Mouse (Mus musculus) CH12.LX (cell line): ENCODE measurements around the gene Frmd4a. TPM values are rescaled to one million over a fixed set of nuclear protein-coding genes. Genes with fewer than 3 reads are reported as not detected.
"Not testable (repeated sequence)": the region's sequence is repeated elsewhere in the genome, so short reads cannot be mapped to it uniquely, and the experiment has no call there.

ENCODE experiments used
- DNase-seq: peaks from one replicate; pipeline ENCODE4 v3.0.0-alpha.2; 2013; ENCODE audit errors: extremely low read depth
- H3K27ac ChIP-seq: 2 replicates; pipeline ENCODE4 v1.5.1; 2012; ENCODE audit warnings: low read depth, mild to moderate bottlenecking, control low read depth, moderate library complexity; ENCODE audit not compliant: insufficient read depth
- H3K27me3 ChIP-seq: replicated peaks from 2 replicates; pipeline ENCODE3; 2012; ENCODE audit warnings: inconsistent platforms
- H3K36me3 ChIP-seq, 2 experiments: replicated peaks in 1 of 2; 2 replicates each; pipeline versions ENCODE3 to v1.6.1; 2012; ENCODE audit warnings: inconsistent platforms in 1 of 2, low read length in 1 of 2, mild to moderate bottlenecking in 1 of 2, mixed read lengths in 1 of 2, moderate library complexity in 1 of 2; ENCODE audit not compliant: control insufficient read depth in 1 of 2, insufficient read depth in 1 of 2
- H3K4me1 ChIP-seq, 2 experiments: 2 replicates each; pipeline ENCODE4 v1.6.1; 2012; ENCODE audit warnings: inconsistent platforms in 1 of 2, moderate library complexity in 1 of 2; ENCODE audit not compliant: insufficient read depth in 2 of 2, control insufficient read depth in 1 of 2
- H3K4me2 ChIP-seq: 2 replicates; pipeline ENCODE4 v1.6.1; 2012; ENCODE audit warnings: low read depth, mild to moderate bottlenecking, control low read depth; ENCODE audit not compliant: poor library complexity, insufficient read depth, severe bottlenecking
- H3K4me3 ChIP-seq, 3 experiments: fragments of 150-350 bp in 1 of 3; sonication (generic) in 1 of 3; replicated peaks in 1 of 3; 2 replicates each; pipeline versions ENCODE3 to v1.5.1; 2011 to 2012; ENCODE audit warnings: low read depth in 2 of 3, low read length in 2 of 3, mild to moderate bottlenecking in 2 of 3, moderate library complexity in 2 of 3, control low read depth in 1 of 3, improper control_type of control experiment in 1 of 3, inconsistent platforms in 1 of 3, mixed read lengths in 1 of 3; ENCODE audit not compliant: poor library complexity in 1 of 3
- H3K79me2 ChIP-seq: replicated peaks from 2 replicates; pipeline ENCODE4 v1.6.1; 2012; ENCODE audit warnings: mild to moderate bottlenecking, moderate library complexity; ENCODE audit not compliant: control insufficient read depth, poor library complexity, insufficient read depth, severe bottlenecking; ENCODE audit errors: extremely low read depth
- H3K9ac ChIP-seq: 2 replicates; pipeline ENCODE4 v1.6.1; 2012; ENCODE audit warnings: low read depth, mild to moderate bottlenecking, control low read depth, moderate library complexity; ENCODE audit not compliant: insufficient read depth
- H3K9me3 ChIP-seq: replicated peaks from 2 replicates; pipeline ENCODE3; 2012; ENCODE audit warnings: low read length, inconsistent platforms, mixed read lengths
- BHLHE40 ChIP-seq: IDR thresholded peaks from 2 replicates; pipeline ENCODE4 v1.6.1; 2011; ENCODE audit warnings: mild to moderate bottlenecking, low read depth, low read length, improper control_type of control experiment
- CHD2 ChIP-seq: IDR thresholded peaks from 2 replicates; pipeline ENCODE4 v1.6.1; 2011; ENCODE audit warnings: low read length, improper control_type of control experiment
- ELF1 ChIP-seq: IDR thresholded peaks from 2 replicates; pipeline ENCODE4 v1.6.1; 2014; ENCODE audit warnings: low read depth, mild to moderate bottlenecking, inconsistent platforms, low read length, improper control_type of control experiment
- EP300 ChIP-seq: IDR thresholded peaks from 2 replicates; pipeline ENCODE4 v1.6.1; 2011; ENCODE audit warnings: low read length, improper control_type of control experiment
- ETS1 ChIP-seq: conservative IDR thresholded peaks from 2 replicates; pipeline ENCODE4 v1.6.1; 2012; ENCODE audit warnings: low read depth, mild to moderate bottlenecking, inconsistent platforms, low read length, improper control_type of control experiment, moderate library complexity
- GABPA ChIP-seq: IDR thresholded peaks from 2 replicates; pipeline ENCODE4 v1.6.1; 2012; ENCODE audit warnings: low read depth, low read length, improper control_type of control experiment, inconsistent platforms; ENCODE audit not compliant: insufficient replicate concordance
- JUN ChIP-seq: IDR thresholded peaks from 2 replicates; pipeline ENCODE4 v1.6.1; 2011; ENCODE audit warnings: low read depth, mild to moderate bottlenecking, low read length, improper control_type of control experiment, moderate library complexity; ENCODE audit not compliant: insufficient read depth
- JUND ChIP-seq: conservative IDR thresholded peaks from 2 replicates; pipeline ENCODE4 v1.6.1; 2011; ENCODE audit warnings: low read depth, low read length, improper control_type of control experiment
- KAT2A ChIP-seq: IDR thresholded peaks from 2 replicates; pipeline ENCODE4 v1.6.1; 2012; ENCODE audit warnings: low read length, improper control_type of control experiment, inconsistent platforms; ENCODE audit not compliant: insufficient replicate concordance
- MAFK ChIP-seq: IDR thresholded peaks from 2 replicates; pipeline ENCODE4 v1.6.1; 2011; ENCODE audit warnings: low read length, improper control_type of control experiment; ENCODE audit not compliant: insufficient replicate concordance
- MYC ChIP-seq: IDR thresholded peaks from 2 replicates; pipeline ENCODE4 v1.6.1; 2011; ENCODE audit warnings: low read depth, mild to moderate bottlenecking, improper control_type of control experiment, low read length
- NELFE ChIP-seq: IDR thresholded peaks from 2 replicates; pipeline ENCODE4 v1.6.1; 2011; ENCODE audit warnings: low read depth, low read length, improper control_type of control experiment
- POLR2A ChIP-seq: IDR thresholded peaks from 2 replicates; pipeline ENCODE4 v1.6.1; 2011; ENCODE audit warnings: low read depth, mild to moderate bottlenecking, improper control_type of control experiment, low read length
- POLR2AphosphoS2 ChIP-seq: IDR thresholded peaks from 2 replicates; pipeline ENCODE4 v1.6.1; 2011; ENCODE audit warnings: low read depth, low read length, improper control_type of control experiment
- RAD21 ChIP-seq: IDR thresholded peaks from 2 replicates; pipeline ENCODE4 v1.6.1; 2011; ENCODE audit warnings: low read depth, mild to moderate bottlenecking, low read length, improper control_type of control experiment, moderate library complexity
- SIN3A ChIP-seq: IDR thresholded peaks from 2 replicates; pipeline ENCODE4 v1.6.1; 2012; ENCODE audit warnings: low read length, improper control_type of control experiment, inconsistent platforms
- SMC3 ChIP-seq: IDR thresholded peaks from 2 replicates; pipeline ENCODE4 v1.6.1; 2011; ENCODE audit warnings: low read depth, low read length, improper control_type of control experiment
- TBP ChIP-seq: conservative IDR thresholded peaks from 2 replicates; pipeline ENCODE4 v1.6.1; 2011; ENCODE audit warnings: low read depth, low read length, improper control_type of control experiment
- UBTF ChIP-seq: IDR thresholded peaks from 2 replicates; pipeline ENCODE4 v1.6.1; 2012; ENCODE audit warnings: low read depth, mild to moderate bottlenecking, inconsistent platforms, low read length, improper control_type of control experiment, moderate library complexity
- USF2 ChIP-seq: conservative IDR thresholded peaks from 2 replicates; pipeline ENCODE4 v1.6.1; 2011; ENCODE audit warnings: low read depth, low read length, improper control_type of control experiment
- ZC3H11A ChIP-seq: IDR thresholded peaks from 2 replicates; pipeline ENCODE4 v1.6.1; 2012; ENCODE audit warnings: low read depth, mild to moderate bottlenecking, inconsistent platforms, low read length, improper control_type of control experiment
- ZNF384 ChIP-seq: IDR thresholded peaks from 2 replicates; pipeline ENCODE4 v1.6.1; 2012; ENCODE audit warnings: low read depth, low read length, improper control_type of control experiment, inconsistent platforms
- dilution Hi-C: fragments of 300-500 bp; cut with MboI; formaldehyde crosslinking; loops from 2 replicates; pipeline ENCODE4 v1.14.3; 2020; ENCODE audit warnings: low sequenced_read_pairs; ENCODE audit not compliant: extremely low pct_unique_long_range_greater_than_20kb, extremely low pct_ligation_motif_present
- in situ Hi-C: fragments of 300-500 bp; cut with MboI; formaldehyde crosslinking; loops from 3 replicates; pipeline ENCODE4 v1.14.3; 2019; ENCODE audit warnings: low sequenced_read_pairs, low pct_ligation_motif_present, low pct_unique_long_range_greater_than_20kb, mixed read lengths
- polyA plus RNA-seq: library from polyadenylated mRNA; unstranded; fragments of >175 nt; gene quantifications from 2 replicates; pipeline ENCODE4 v1.2.1, GENCODE M21; 2012; ENCODE audit warnings: low read depth; ENCODE audit not compliant: insufficient read length
- total RNA-seq, 2 experiments: library from RNA; depleted of rRNA; stranded (reverse); fragments of 300-350 nt in 1 of 2; fragments of >200 nt in 1 of 2; gene quantifications; 2 replicates each; pipeline ENCODE4 v1.2.3; 2012 to 2014

Frmd4a gene
- total and polyA plus RNA-seq, 3 experiments: 0.13 to 2.0 (median 0.32) TPM

DNA sequence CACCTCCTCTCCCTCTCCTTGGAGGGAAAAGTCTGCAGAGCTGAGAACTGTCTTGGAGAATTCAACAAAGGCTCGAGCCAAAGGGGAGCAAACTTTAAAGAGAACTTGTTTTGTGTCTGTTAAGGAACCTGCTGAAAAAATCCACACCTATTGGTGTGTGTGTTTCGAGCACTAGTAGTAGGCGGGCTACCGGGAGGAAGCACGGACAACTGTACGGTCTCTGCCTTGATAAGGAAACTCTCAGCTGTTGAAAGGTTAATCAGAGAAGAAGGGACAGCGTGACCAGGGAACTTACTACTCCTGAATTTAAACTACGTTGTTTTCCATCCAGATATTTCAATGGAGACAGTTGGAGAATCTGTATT lies 542.3 kb downstream of the Frmd4a start:
- H3K9me3 ChIP-seq: no peaks in the 10 kb centered on the region
- peak overlapping the region; percentile 62 to 68 (median 64) for H3K4me3 ChIP-seq
- no peak for DNase-seq
- no peaks in the 10 kb centered on the region for H3K27me3 ChIP-seq
- H3K4me2 ChIP-seq: peak overlapping the region; percentile 64
- H3K36me3 ChIP-seq: no peaks in the 10 kb centered on the region
- H3K79me2 ChIP-seq: no peaks in the 10 kb centered on the region
- H3K27ac ChIP-seq: no peak overlapping the region
- H3K9ac ChIP-seq: peak overlapping the region; percentile 65; the same call in 1 of the 2 replicates
- in situ Hi-C loops (no loop called here), dilution Hi-C loops (no loop called here)
- TF ChIP-seq CHD2 (peak; percentile 19; the same call in 1 of the 2 replicates), USF2 (no peak), POLR2AphosphoS2 (no peak), RAD21 (no peak), ELF1 (no peak), JUND (no peak), MYC (no peak), UBTF (no peak)
- peaks cover 0 to 16% of the 10 kb centered on the region in 2 experiments; a peak in 2 of 4 replicates for H3K4me1 ChIP-seq

DNA sequence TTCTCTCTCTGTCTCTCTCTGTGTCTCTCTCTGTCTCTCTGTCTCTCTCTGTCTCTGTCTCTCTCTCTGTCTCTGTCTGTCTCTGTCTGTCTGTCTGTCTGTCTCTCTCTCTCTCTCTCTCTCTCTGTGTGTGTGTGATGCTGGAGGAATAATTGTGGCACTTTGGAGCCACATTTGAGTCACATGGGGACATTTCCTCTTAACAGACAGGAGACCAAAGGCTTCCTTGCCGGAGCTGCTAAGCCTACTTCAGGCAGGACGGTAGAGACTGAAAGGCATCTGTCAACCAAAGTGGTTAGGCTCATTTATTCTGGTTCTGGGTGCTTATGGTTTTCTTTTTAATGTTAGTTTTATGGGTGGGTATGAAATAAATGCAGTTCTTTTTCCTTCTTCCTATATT lies 543.0 kb downstream of the Frmd4a start:
- H3K27ac ChIP-seq, dilution Hi-C loops, in situ Hi-C loops, DNase-seq, H3K9me3 ChIP-seq, H3K36me3 ChIP-seq, H3K4me2 ChIP-seq, H3K27me3 ChIP-seq, H3K79me2 ChIP-seq, H3K9ac ChIP-seq, H3K4me3 ChIP-seq: not testable (repeated sequence)
- H3K4me1 ChIP-seq: peaks cover 0 to 16% of the 10 kb centered on the region in 2 experiments; a peak in 2 of 4 replicates

DNA sequence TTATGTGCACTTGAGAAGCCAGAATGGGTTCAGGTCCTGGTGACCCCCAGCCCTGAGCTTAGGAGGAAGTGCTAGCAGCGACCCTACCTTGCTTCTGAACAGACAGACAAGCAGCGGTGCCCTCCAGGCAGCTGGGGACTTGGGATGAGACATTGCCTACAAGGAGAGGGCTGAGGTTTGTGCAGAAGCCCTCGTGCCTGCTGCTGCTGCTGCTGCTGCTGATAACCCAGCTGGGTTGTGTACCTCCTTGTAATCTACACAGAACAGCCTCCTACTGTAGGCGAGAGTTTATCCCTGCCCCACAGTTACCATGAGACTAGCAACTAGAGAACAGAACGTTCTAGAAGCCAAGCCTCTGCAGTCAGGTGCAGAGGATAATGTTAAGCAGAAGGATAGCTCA lies 543.7 kb downstream of the Frmd4a start:
- no peaks in the 10 kb centered on the region for H3K27me3 ChIP-seq
- no peak overlapping the region for H3K9ac ChIP-seq
- H3K27ac ChIP-seq: no peak overlapping the region
- H3K9me3 ChIP-seq: no peaks in the 10 kb centered on the region
- dilution Hi-C loops: no loop called here
- H3K79me2 ChIP-seq: no peaks in the 10 kb centered on the region
- DNase-seq: no peak
- in situ Hi-C loops: no loop called here
- H3K36me3 ChIP-seq: peaks cover 0 to 3% of the 10 kb centered on the region in 2 experiments
- no peak for TF ChIP-seq ZC3H11A
- TF ChIP-seq NELFE: no peak
- TF ChIP-seq MAFK: no peak
- no peak for TF ChIP-seq SIN3A
- TF ChIP-seq RAD21: no peak
- no peak for TF ChIP-seq ETS1
- no peak for TF ChIP-seq TBP
- no peak for TF ChIP-seq ELF1
- TF ChIP-seq SMC3: no peak
- no peak for TF ChIP-seq POLR2A
- no peak for TF ChIP-seq EP300
- TF ChIP-seq JUN: no peak
- TF ChIP-seq BHLHE40: no peak
- TF ChIP-seq KAT2A: no peak
- TF ChIP-seq GABPA: no peak
- TF ChIP-seq ZNF384: no peak
- no peak overlapping the region for H3K4me3 ChIP-seq
- peaks cover 0 to 16% of the 10 kb centered on the region in 2 experiments; a peak in 2 of 4 replicates for H3K4me1 ChIP-seq
- no peak overlapping the region for H3K4me2 ChIP-seq
